Mouse (Mus musculus): ENCODE results near the gene Egfl7.

Egfl7 gene

GRCm38 (mm10) chr2:26589284-26589683, 9.5 kb downstream of the Egfl7 start:
- Histone ChIP-seq H3K9me3 (ENCODE audit: low read length) (no peaks in the 10 kb centered on the region), H3K27me3 (ENCODE audit: insufficient read depth, low read length) (0 out of 2 replicates have a peak, but pooled peaks cover 2% of the 10 kb centered on the region), H3K36me3 (ENCODE audit: insufficient read depth, low read length) (peaks cover 54% of the 10 kb centered on the region), H3K4me3 (replicated peaks; ENCODE audit: low read length) (no peak overlapping the region), H3K4me1 (replicated peaks; ENCODE audit: low read depth, low read length) (peaks cover 55% of the 10 kb centered on the region)
- TF ChIP-seq CTCF (conservative IDR thresholded peaks at IDR 0.05; ENCODE audit: low read length) (no peak), NANOG (IDR thresholded peaks at IDR 0.05; ENCODE audit: borderline replicate concordance, low read length) (no peak), POU5F1 (IDR thresholded peaks at IDR 0.05; ENCODE audit: borderline replicate concordance, low read length) (no peak)

GRCm38 (mm10) chr2:26590282-26590681, 10.5 kb downstream of the Egfl7 start:
- no peak overlapping the region for H3K4me3 ChIP-seq (replicated peaks; ENCODE audit: low read length)
- H3K36me3 ChIP-seq (ENCODE audit: insufficient read depth, low read length): peaks cover 64% of the 10 kb centered on the region
- TF ChIP-seq POU5F1 (IDR thresholded peaks at IDR 0.05; ENCODE audit: borderline replicate concordance, low read length): no peak
- no peaks in the 10 kb centered on the region for H3K9me3 ChIP-seq (ENCODE audit: low read length)
- H3K27me3 ChIP-seq (ENCODE audit: insufficient read depth, low read length): no peaks in the 10 kb centered on the region
- H3K4me1 ChIP-seq (replicated peaks; ENCODE audit: low read depth, low read length): peaks cover 63% of the 10 kb centered on the region

GRCm38 (mm10) chr2:26590962-26591361, 11.1 kb downstream of the Egfl7 start:
- TF ChIP-seq POU5F1 (IDR thresholded peaks at IDR 0.05; ENCODE audit: borderline replicate concordance, low read length) (no peak), NANOG (IDR thresholded peaks at IDR 0.05; ENCODE audit: borderline replicate concordance, low read length) (no peak), CTCF (conservative IDR thresholded peaks at IDR 0.05; ENCODE audit: low read length) (no peak)

GRCm38 (mm10) chr2:26591416-26591815, 11.6 kb downstream of the Egfl7 start:
- H3K4me3 ChIP-seq (replicated peaks; ENCODE audit: low read length): no peak overlapping the region
- TF ChIP-seq NANOG (IDR thresholded peaks at IDR 0.05; ENCODE audit: borderline replicate concordance, low read length) (no peak), POU5F1 (IDR thresholded peaks at IDR 0.05; ENCODE audit: borderline replicate concordance, low read length) (no peak), CTCF (conservative IDR thresholded peaks at IDR 0.05; ENCODE audit: low read length) (no peak)
- peaks cover 64% of the 10 kb centered on the region for H3K4me1 ChIP-seq (replicated peaks; ENCODE audit: low read depth, low read length)
- peaks cover 76% of the 10 kb centered on the region for H3K36me3 ChIP-seq (ENCODE audit: insufficient read depth, low read length)
- no peaks in the 10 kb centered on the region for H3K9me3 ChIP-seq (ENCODE audit: low read length)
- no peaks in the 10 kb centered on the region for H3K27me3 ChIP-seq (ENCODE audit: insufficient read depth, low read length)

More at GRCm38 (mm10) chr2:26590962-26591361, 11.1 kb downstream of the Egfl7 start:
- no peak overlapping the region for H3K4me3 ChIP-seq (replicated peaks; ENCODE audit: low read length)
- H3K36me3 ChIP-seq (ENCODE audit: insufficient read depth, low read length): peaks cover 71% of the 10 kb centered on the region
- peaks cover 63% of the 10 kb centered on the region for H3K4me1 ChIP-seq (replicated peaks; ENCODE audit: low read depth, low read length)
- no peaks in the 10 kb centered on the region for H3K27me3 ChIP-seq (ENCODE audit: insufficient read depth, low read length)
- H3K9me3 ChIP-seq (ENCODE audit: low read length): no peaks in the 10 kb centered on the region

GRCm38 (mm10) chr2:26593211-26594021, 13.6 kb downstream of the Egfl7 start:
- peaks cover 66% of the 10 kb centered on the region for H3K4me1 ChIP-seq (replicated peaks; ENCODE audit: low read depth, low read length)
- H3K36me3 ChIP-seq (ENCODE audit: insufficient read depth, low read length): peaks cover 86% of the 10 kb centered on the region
- TF ChIP-seq NANOG (IDR thresholded peaks at IDR 0.05; ENCODE audit: borderline replicate concordance, low read length): no peak
- TF ChIP-seq POU5F1 (IDR thresholded peaks at IDR 0.05; ENCODE audit: borderline replicate concordance, low read length): no peak
- no peak for TF ChIP-seq CTCF (conservative IDR thresholded peaks at IDR 0.05; ENCODE audit: low read length)
- no peaks in the 10 kb centered on the region for H3K9me3 ChIP-seq (ENCODE audit: low read length)
- no peak overlapping the region for H3K4me3 ChIP-seq (replicated peaks; ENCODE audit: low read length)
- no peaks in the 10 kb centered on the region for H3K27me3 ChIP-seq (ENCODE audit: insufficient read depth, low read length)

- H3K4me1 ChIP-seq (replicated peaks; ENCODE audit: low read depth, low read length): peaks cover 65% of the 10 kb centered on the region
- TF ChIP-seq NANOG (IDR thresholded peaks at IDR 0.05; ENCODE audit: borderline replicate concordance, low read length) (no peak), CTCF (conservative IDR thresholded peaks at IDR 0.05; ENCODE audit: low read length) (peak; percentile 33; the same call in 1 of the 2 replicates)
- H3K36me3 ChIP-seq (ENCODE audit: insufficient read depth, low read length): peaks cover 82% of the 10 kb centered on the region
- no peaks in the 10 kb centered on the region for H3K9me3 ChIP-seq (ENCODE audit: low read length)
- H3K27me3 ChIP-seq (ENCODE audit: insufficient read depth, low read length): no peaks in the 10 kb centered on the region
- no peak overlapping the region for H3K4me3 ChIP-seq (replicated peaks; ENCODE audit: low read length)
Observed at GRCm38 (mm10) chr2:26594022-26594346, 14.2 kb downstream of the Egfl7 start.

GRCm38 (mm10) chr2:26594461-26594933, 14.7 kb downstream of the Egfl7 start:
- no peak for TF ChIP-seq POU5F1 (IDR thresholded peaks at IDR 0.05; ENCODE audit: borderline replicate concordance, low read length)
- no peak for TF ChIP-seq CTCF (conservative IDR thresholded peaks at IDR 0.05; ENCODE audit: low read length)
- TF ChIP-seq NANOG (IDR thresholded peaks at IDR 0.05; ENCODE audit: borderline replicate concordance, low read length): no peak
- Histone ChIP-seq H3K4me3 (replicated peaks; ENCODE audit: low read length) (no peak overlapping the region; the same call in 1 of the 2 replicates), H3K4me1 (replicated peaks; ENCODE audit: low read depth, low read length) (peaks cover 65% of the 10 kb centered on the region), H3K36me3 (ENCODE audit: insufficient read depth, low read length) (peaks cover 82% of the 10 kb centered on the region), H3K27me3 (ENCODE audit: insufficient read depth, low read length) (no peaks in the 10 kb centered on the region), H3K9me3 (ENCODE audit: low read length) (no peaks in the 10 kb centered on the region)

- Histone ChIP-seq H3K27me3 (ENCODE audit: insufficient read depth, low read length) (no peaks in the 10 kb centered on the region), H3K4me3 (replicated peaks; ENCODE audit: low read length) (peak overlapping the region; percentile 2; the same call in 1 of the 2 replicates), H3K4me1 (replicated peaks; ENCODE audit: low read depth, low read length) (peaks cover 72% of the 10 kb centered on the region), H3K9me3 (ENCODE audit: low read length) (no peaks in the 10 kb centered on the region), H3K36me3 (ENCODE audit: insufficient read depth, low read length) (peaks cover 81% of the 10 kb centered on the region)
- TF ChIP-seq NANOG (IDR thresholded peaks at IDR 0.05; ENCODE audit: borderline replicate concordance, low read length) (no peak), CTCF (conservative IDR thresholded peaks at IDR 0.05; ENCODE audit: low read length) (no peak), POU5F1 (IDR thresholded peaks at IDR 0.05; ENCODE audit: borderline replicate concordance, low read length) (no peak)
Observed at GRCm38 (mm10) chr2:26594934-26595724, 15.3 kb downstream of the Egfl7 start.

Data from E14TG2a.4 (cell line).